Mouse (Mus musculus): ENCODE results near the gene Prr7.
A peak's percentile ranks its signal among the peaks of the same experiment; 100 is the strongest.

The Prr7 gene

GRCm38 (mm10) chr13:55476256-55476655, 12.2 kb downstream of the Prr7 start:
- no peak for DNase-seq (ENCODE audit: low read depth, low spot score)

- DNase-seq (ENCODE audit: low read depth, low spot score): no peak
Measured at GRCm38 (mm10) chr13:55477492-55477891, 13.4 kb downstream of the Prr7 start.

- peak; percentile 82 for DNase-seq (ENCODE audit: low read depth, low spot score)
Measured at GRCm38 (mm10) chr13:55478036-55478435, 14.0 kb downstream of the Prr7 start.

GRCm38 (mm10) chr13:55479008-55479407, 14.9 kb downstream of the Prr7 start:
- peak; percentile 70 for DNase-seq (ENCODE audit: low read depth, low spot score)

GRCm38 (mm10) chr13:55479929-55480328, 15.9 kb downstream of the Prr7 start:
- DNase-seq (ENCODE audit: low read depth, low spot score): no peak

GRCm38 (mm10) chr13:55482542-55482941, 18.5 kb downstream of the Prr7 start:
- no peak for DNase-seq (ENCODE audit: low read depth, low spot score)

- no peak for DNase-seq (ENCODE audit: low read depth, low spot score)
Measured at GRCm38 (mm10) chr13:55483071-55483470, 19.0 kb downstream of the Prr7 start.

- no peak for DNase-seq (ENCODE audit: low read depth, low spot score)
Measured at GRCm38 (mm10) chr13:55483593-55483992, 19.5 kb downstream of the Prr7 start.

GRCm38 (mm10) chr13:55484520-55485088, 20.5 kb downstream of the Prr7 start:
- DNase-seq (ENCODE audit: low read depth, low spot score): no peak

- no peak for DNase-seq (ENCODE audit: low read depth, low spot score)
Measured at GRCm38 (mm10) chr13:55486029-55486794, 22.1 kb downstream of the Prr7 start.

- DNase-seq (ENCODE audit: low read depth, low spot score): no peak
Measured at GRCm38 (mm10) chr13:55486916-55487577, 23.0 kb downstream of the Prr7 start.

GRCm38 (mm10) chr13:55487578-55488498, 23.8 kb downstream of the Prr7 start, which contains the start of gene Dbn1:
Gene Dbn1, minus strand, starts transcription at chr13:55488111.
- DNase-seq (ENCODE audit: low read depth, low spot score): no peak

GRCm38 (mm10) chr13:55494257-55494656, 30.2 kb downstream of the Prr7 start:
- no peak for DNase-seq (ENCODE audit: low read depth, low spot score)

- no peak for DNase-seq (ENCODE audit: low read depth, low spot score)
Measured at GRCm38 (mm10) chr13:55494883-55495621, 31.0 kb downstream of the Prr7 start.

GRCm38 (mm10) chr13:55495702-55496101, 31.6 kb downstream of the Prr7 start:
- DNase-seq (ENCODE audit: low read depth, low spot score): no peak

- no peak for DNase-seq (ENCODE audit: low read depth, low spot score)
Measured at GRCm38 (mm10) chr13:55496661-55497060, 32.6 kb downstream of the Prr7 start.

- no peak for DNase-seq (ENCODE audit: low read depth, low spot score)
Measured at GRCm38 (mm10) chr13:55498906-55499305, 34.8 kb downstream of the Prr7 start.

GRCm38 (mm10) chr13:55500575-55500974, 36.5 kb downstream of the Prr7 start:
- DNase-seq (ENCODE audit: low read depth, low spot score): no peak

GRCm38 (mm10) chr13:55502405-55502804, 38.3 kb downstream of the Prr7 start:
- DNase-seq (ENCODE audit: low read depth, low spot score): no peak

- DNase-seq (ENCODE audit: low read depth, low spot score): no peak
Measured at GRCm38 (mm10) chr13:55504390-55504789, 40.3 kb downstream of the Prr7 start.

GRCm38 (mm10) chr13:55505810-55506209, 41.7 kb downstream of the Prr7 start:
- no peak for DNase-seq (ENCODE audit: low read depth, low spot score)
